ENCODE assay signal across 18 mouse cellular contexts in genomic region chr3:99296186-99296585, GRCm38 (mm10). TPM values are rescaled to one million over a fixed set of nuclear protein-coding genes. Genes with fewer than 3 reads are reported as not detected.
"Had no signal": no experiment of that assay in that cellular context is flagged by ENCODE, and none has a peak within 500 bp of the region (broad histone marks: within the 10 kb centered on the region; RNA-seq: fewer than 3 reads in every experiment).

No protein-coding gene starts in this region.

- H3K4me3 ChIP-seq: left cerebral cortex, adult 2 months; midbrain, embryonic 13.5 days had no signal

- H3K27me3 ChIP-seq: midbrain, embryonic 13.5 days had no signal

- H3K27ac ChIP-seq: left cerebral cortex, adult 2 months; liver, embryonic 14.5 days; macrophage; midbrain, embryonic 13.5 days; stomach, postnatal 0 days had no signal

- H3K4me2 ChIP-seq: lung, embryonic 14.5 days; midbrain, embryonic 13.5 days had no signal

- H3K9ac ChIP-seq: liver, embryonic 14.5 days; liver, postnatal 0 days; lung, embryonic 14.5 days; midbrain, embryonic 13.5 days had no signal

- H3K4me1 ChIP-seq: midbrain, embryonic 13.5 days had no signal

- DNase-seq: kidney, adult 18-20 months; kidney, adult 9 months; kidney, postnatal 25 days; layer of hippocampus, postnatal 36 days; left cerebral cortex, postnatal 4 days; liver, postnatal 0 days; lung, embryonic 14.5 days; thymus, adult 2 months; thymus, postnatal 14 days; thymus, postnatal 4 days had no signal

- ATAC-seq: liver, postnatal 0 days; lung, postnatal 0 days; midbrain, embryonic 13.5 days had no signal

- H3K9me3 ChIP-seq: midbrain, embryonic 13.5 days had no signal

- H3K36me3 ChIP-seq: midbrain, embryonic 13.5 days had no signal

RNA-seq across cellular contexts. Expression of gene Tbx15, which starts 56.0 kb away (rescaled TPM):
- total RNA-seq: megakaryocyte, adult 5-6 weeks had no signal
- polyA plus RNA-seq: large intestine, adult 2 months; macrophage; stomach, postnatal 0 days had no signal
